Mouse (Mus musculus) R1 (cell line): ENCODE measurements around the gene Gm38393.

ENCODE experiments used
- DNase-seq: peaks from one replicate; pipeline ENCODE4 v3.0.0-alpha.2; 2018; ENCODE audit warnings: low read depth, low spot score

Gm38393 gene

DNA sequence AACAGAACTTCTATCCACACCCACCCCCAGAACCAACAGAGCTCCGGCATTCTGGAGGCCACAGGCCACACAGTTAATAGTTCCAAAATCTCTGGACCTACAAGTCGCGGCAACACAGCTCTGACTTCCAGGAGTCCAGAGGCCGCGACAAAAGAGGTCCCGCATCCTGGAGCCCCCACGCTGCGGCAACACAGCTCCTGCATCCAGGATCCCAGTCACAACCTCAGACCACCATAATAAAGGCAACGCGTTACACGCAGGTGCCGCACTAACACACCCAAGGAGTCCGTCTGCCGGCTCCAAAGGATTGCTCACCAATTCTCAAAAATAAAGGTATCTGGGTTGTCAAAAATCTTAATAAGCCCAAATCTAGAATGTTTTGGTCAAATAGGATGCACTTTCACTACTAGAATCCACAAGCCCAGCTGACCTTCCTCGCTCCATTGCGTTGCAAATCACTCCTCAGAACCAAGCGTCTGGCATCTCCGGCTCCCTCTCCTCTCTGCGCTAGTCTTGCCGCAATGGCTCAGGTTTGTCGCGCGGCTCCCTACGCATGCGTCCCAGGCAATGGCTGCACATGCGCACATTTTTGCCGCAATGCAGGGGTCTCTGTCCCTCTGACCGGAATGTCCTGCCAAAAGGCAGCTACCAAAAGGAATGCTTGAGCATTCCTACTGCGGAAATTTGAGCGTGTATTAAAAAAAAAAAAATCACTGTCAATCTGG is at the start of gene Gm38393, which contains the start of gene Snurf:
Gene Gm38393 (minus strand): TSS at position 459 of the 725 bp plus-strand sequence.
Gene Snurf (minus strand): TSS at position 444 of the 725 bp plus-strand sequence.
- peak; percentile 77 for DNase-seq

DNA sequence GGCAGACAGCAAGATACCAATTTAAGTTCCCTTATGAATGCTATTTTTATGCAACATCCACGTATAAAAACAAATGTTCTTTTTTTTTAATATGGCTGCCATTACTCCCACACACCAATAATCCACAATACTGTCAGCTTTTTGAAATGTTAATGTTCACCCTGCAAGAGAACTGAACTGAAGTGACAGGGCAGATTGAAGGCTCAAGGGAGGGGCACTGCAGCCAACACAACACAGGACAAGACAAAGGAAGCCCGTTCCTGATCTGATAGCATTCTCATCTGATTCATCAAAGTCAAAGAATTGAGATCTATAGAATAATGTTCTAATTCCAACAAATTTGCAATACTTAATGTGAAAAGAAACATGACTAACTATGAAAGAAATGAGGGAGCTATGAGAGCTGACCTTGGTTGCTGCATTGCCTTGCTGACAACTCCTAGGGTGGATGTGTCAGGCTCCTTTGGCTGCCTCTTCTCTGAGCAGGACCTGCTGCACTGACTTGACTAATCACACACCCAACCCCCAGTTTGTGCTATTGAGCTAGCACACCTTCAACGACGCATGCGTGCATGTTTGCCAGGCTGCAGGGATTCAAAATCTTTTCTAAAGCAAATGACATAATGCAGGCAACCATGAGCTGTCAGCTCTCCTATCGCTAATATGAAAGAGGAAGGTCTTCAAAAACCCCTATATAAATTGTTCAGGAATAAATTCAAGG is 42.8 kb upstream of the Gm38393 start:
- no peak for DNase-seq

DNA sequence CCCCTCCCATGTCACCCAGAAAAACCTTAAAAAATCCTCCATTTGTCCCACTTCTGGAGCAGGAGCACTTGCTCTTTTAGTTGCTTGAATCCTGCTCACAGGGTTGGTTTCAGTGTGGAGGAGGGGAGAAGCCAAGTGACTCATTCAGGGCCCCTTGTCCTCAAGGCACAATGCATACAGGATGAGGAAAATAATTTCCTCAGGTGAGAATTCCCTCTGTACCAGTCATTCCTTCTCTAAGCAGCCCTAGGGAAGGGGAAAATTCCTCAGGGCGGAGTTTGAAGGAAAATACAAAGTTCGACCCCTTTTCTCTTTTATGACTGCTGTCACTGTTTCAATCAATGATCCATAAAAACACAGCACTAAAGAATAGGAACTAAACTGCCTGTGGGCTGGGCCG is 8.3 kb upstream of the Gm38393 start:
- no peak for DNase-seq

DNA sequence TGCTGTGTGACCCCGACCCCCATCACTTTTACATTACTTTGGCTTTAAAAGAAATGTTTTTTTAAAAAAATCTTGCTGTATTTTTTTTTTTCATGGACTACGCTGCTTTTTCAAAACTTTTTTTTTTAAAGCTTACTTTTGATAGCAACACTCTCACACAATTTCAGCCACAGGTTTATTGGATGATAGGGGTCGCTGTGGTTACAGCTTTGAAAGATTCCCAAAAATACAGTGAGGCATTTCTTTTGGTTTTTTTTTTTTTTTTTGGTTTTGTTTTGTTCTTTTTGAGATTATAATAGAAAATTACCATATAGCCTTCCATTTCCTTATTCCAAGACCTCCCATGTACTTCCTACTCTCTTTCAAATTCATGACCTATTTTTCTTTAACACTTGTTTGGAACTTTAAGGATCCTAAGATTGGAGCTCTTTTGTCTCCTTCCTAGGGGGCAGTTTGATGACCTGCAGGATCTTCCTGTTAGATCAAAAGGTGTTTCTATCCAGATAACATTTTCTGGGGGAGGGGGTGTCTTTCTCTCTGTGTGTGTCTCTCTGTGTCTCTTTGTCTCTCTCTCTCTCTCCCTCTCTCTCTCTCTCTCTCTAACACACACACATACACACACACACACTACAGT is 3.0 kb upstream of the Gm38393 start:
- peak; percentile 83 for DNase-seq

DNA sequence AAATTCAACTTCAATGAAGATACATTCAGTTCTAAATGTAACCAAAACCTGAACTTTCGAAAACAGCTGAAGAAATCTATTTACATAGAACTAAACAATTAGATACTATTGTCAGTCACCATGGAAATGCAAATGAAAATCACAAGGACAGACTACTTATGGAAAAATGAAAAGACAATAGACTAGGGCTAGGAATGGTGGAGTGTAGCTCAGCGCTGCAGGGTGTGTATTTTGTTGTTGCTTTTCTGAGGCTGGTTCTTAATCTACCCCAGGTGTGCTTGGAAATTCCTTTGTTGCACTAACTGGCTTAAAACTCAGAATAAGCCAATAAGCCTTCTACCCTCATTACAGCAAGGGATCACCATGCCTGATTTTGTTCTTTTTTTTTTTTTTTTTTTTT is 1.4 kb upstream of the Gm38393 start:
- DNase-seq, result peak; percentile 89

DNA sequence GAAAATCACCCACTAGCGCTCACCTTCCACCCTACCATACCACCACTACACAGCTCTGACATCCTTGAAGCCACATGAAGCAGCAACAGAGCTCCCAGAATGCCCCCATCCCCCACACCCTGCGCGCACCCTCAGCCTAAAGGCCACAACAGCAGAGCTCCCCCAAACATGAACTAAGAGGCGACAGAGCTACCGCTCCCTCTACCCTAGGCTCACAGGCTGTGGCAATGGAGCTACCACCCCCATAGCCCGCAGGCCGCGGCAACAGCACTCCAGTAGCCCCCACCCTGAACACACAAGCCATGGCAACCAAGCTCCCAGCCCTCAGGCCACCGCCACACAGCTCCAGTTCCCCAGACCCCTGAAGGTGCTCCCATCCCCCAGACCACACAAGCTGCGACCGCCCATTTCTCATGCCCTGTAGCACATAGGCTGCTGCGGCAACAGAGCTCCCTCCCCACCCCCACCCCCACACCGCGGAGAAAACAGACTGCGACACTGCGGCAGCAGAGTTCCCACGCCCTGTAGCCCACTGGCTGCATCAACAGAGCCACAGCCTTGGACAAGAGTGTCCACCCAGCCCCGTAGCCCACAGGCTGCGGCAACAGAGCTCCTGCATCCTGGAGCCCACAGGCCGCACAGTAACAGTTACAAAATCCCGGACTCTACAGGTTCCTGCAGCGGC is 801 bp downstream of the Gm38393 start:
- DNase-seq, result peak; percentile 86

DNA sequence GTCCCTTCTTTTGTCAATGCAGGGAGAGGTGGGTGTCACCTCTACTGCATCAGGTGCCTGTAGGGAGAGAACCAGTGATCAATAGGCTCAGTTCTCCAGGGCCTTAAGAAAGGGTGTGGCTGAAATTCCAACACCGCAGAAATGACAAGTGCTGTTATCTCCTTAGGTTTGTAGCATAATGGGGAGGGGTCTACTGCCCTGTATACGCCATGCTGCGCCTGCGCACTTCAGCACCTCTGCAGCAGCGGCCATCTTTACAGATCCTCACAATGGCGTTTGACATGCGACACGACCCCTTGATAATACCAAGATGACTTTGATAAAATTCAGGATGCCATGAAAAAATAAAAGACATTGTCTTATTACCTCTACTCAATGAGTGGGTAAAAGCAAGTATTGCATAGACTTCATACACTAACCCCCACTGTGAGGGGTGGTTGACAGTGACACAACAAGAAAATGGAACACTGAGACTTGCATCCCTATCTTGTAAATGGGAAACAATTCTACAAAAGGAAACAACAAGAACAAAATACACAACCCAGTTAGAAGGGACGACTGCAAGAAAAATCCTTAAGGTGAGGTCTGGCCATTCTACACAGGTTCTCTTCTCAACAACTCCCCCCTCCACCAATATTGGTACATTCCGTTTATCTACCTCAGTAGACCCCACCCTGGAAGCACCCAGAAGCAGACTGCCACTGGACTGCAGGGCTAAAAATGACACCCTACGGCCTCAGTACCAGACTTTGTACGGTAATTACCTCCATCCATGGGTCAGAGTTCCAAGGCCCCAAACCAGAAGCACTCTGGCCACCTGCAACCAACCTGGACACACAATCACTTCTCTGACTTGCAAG is 1.6 kb downstream of the Gm38393 start:
- DNase-seq, result peak; percentile 91

DNA sequence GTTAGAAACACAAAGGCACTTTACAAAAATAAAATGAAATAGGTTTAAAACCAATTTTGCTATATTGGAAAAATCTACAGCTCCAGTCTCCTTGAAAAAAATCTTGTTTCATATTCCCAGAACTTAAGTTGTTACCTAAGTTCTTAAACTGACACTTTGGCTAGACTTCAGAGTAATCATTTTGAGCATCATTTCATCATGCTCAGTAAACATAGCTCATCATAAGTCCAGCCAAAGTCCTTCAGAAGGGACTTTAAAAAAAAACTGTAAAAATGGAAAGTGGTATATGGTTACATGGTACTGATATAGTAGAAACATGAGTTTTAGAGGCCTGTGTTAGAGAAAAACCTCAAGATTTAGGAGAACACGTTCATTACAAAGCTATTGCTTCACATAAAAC is 26.2 kb downstream of the Gm38393 start:
- no peak for DNase-seq
